Mouse (Mus musculus): Measurements from ENCODE around the gene Lcp1. TPM values are rescaled to one million over a fixed set of nuclear protein-coding genes. Genes with fewer than 3 reads are reported as not detected.
A peak's percentile ranks its signal among the peaks of the same experiment; 100 is the strongest.

Gene Lcp1
- polyA plus RNA-seq, 1 experiment from 2014 or later: 12.1 TPM

DNA sequence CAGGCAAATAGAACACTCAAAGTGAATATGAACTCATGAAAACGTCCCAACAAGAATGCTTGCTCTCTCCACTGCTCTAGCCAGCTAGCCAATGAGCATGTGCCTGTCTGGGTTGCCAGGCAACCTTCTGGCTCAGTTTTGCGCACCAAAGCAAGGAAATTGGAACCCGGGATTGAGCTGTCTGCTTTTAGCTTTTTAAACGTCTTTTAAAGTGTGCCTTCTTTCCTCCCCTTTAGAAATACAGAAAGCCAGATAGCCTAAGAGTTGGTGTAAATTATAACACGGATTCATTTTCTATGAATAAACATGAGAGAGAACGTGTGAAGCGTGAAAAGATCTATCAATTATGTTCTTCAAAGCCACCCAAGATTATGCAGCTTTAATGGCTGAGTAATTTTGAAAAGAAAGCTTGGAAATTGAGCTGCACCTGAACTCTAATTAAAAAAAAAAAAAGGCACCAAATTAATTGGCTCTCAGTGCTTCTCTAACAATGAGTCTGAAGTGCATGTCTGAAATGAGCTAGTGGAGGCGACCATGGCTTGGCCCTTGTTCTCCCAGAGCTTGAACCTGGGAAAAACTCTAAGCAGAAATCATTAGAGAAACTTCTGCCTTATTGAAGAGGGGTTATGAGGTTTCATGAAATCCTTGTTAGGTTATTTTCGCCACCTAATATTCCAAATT is 105.2 kb downstream of the Lcp1 start:
- Histone ChIP-seq H3K9ac (ENCODE audit: low read depth, low read length) (no peak overlapping the region), H3K4me2 (ENCODE audit: low read length) (peak overlapping the region; percentile 33), H3K4me1 (ENCODE audit: control insufficient read depth, insufficient read depth, low read length) (peaks cover 13% of the 10 kb centered on the region; the same call in 1 of the 2 replicates), H3K9me3 (replicated peaks; ENCODE audit: control insufficient read depth, low read length, poor library complexity, severe bottlenecking) (no peaks in the 10 kb centered on the region), H3K27ac (ENCODE audit: low read length) (peak overlapping the region; percentile 65), H3K4me3 (ENCODE audit: low read depth, low read length) (no peak overlapping the region), H3K27me3 (ENCODE audit: control insufficient read depth, insufficient read depth, low read depth, low read length) (no peaks in the 10 kb centered on the region; the same call in 1 of the 2 replicates), H3K36me3 (ENCODE audit: control insufficient read depth, insufficient read depth, low read length) (no peaks in the 10 kb centered on the region)
- WGBS: 12% methylated on average over 9 of the region's 9 CpGs
- ATAC-seq: peak; percentile 93

GRCm38 (mm10) chr14:75236636-75237003 is 105.7 kb downstream of the Lcp1 start:
- peaks cover 13% of the 10 kb centered on the region; the same call in 1 of the 2 replicates for H3K4me1 ChIP-seq (ENCODE audit: control insufficient read depth, insufficient read depth, low read length)
- H3K4me3 ChIP-seq (ENCODE audit: low read depth, low read length): no peak overlapping the region
- no peaks in the 10 kb centered on the region for H3K36me3 ChIP-seq (ENCODE audit: control insufficient read depth, insufficient read depth, low read length)
- 52% methylated on average over 4 of the region's 4 CpGs for WGBS
- no peak overlapping the region for H3K9ac ChIP-seq (ENCODE audit: low read depth, low read length)
- ATAC-seq: no peak
- H3K9me3 ChIP-seq (replicated peaks; ENCODE audit: control insufficient read depth, low read length, poor library complexity, severe bottlenecking): no peaks in the 10 kb centered on the region
- H3K27ac ChIP-seq (ENCODE audit: low read length): peak overlapping the region; percentile 59
- no peaks in the 10 kb centered on the region; the same call in 1 of the 2 replicates for H3K27me3 ChIP-seq (ENCODE audit: control insufficient read depth, insufficient read depth, low read depth, low read length)
- no peak overlapping the region for H3K4me2 ChIP-seq (ENCODE audit: low read length)

- Histone ChIP-seq H3K9ac (ENCODE audit: low read depth, low read length) (no peak overlapping the region), H3K4me1 (ENCODE audit: control insufficient read depth, insufficient read depth, low read length) (peaks cover 13% of the 10 kb centered on the region; the same call in 1 of the 2 replicates), H3K4me2 (ENCODE audit: low read length) (no peak overlapping the region), H3K4me3 (ENCODE audit: low read depth, low read length) (no peak overlapping the region), H3K27ac (ENCODE audit: low read length) (no peak overlapping the region), H3K9me3 (replicated peaks; ENCODE audit: control insufficient read depth, low read length, poor library complexity, severe bottlenecking) (no peaks in the 10 kb centered on the region), H3K27me3 (ENCODE audit: control insufficient read depth, insufficient read depth, low read depth, low read length) (no peaks in the 10 kb centered on the region; the same call in 1 of the 2 replicates), H3K36me3 (ENCODE audit: control insufficient read depth, insufficient read depth, low read length) (no peaks in the 10 kb centered on the region)
- 66% methylated on average over 8 of the region's 8 CpGs for WGBS
- ATAC-seq: no peak
Measured at GRCm38 (mm10) chr14:75237096-75237495, 106.2 kb downstream of the Lcp1 start.

GRCm38 (mm10) chr14:75238054-75238692 is 107.3 kb downstream of the Lcp1 start:
- 90% methylated on average over 6 of the region's 6 CpGs for WGBS
- no peak overlapping the region for H3K9ac ChIP-seq (ENCODE audit: low read depth, low read length)
- H3K36me3 ChIP-seq (ENCODE audit: control insufficient read depth, insufficient read depth, low read length): no peaks in the 10 kb centered on the region
- ATAC-seq: no peak
- H3K27ac ChIP-seq (ENCODE audit: low read length): no peak overlapping the region
- no peak overlapping the region for H3K4me3 ChIP-seq (ENCODE audit: low read depth, low read length)
- no peaks in the 10 kb centered on the region; the same call in 1 of the 2 replicates for H3K27me3 ChIP-seq (ENCODE audit: control insufficient read depth, insufficient read depth, low read depth, low read length)
- no peaks in the 10 kb centered on the region for H3K9me3 ChIP-seq (replicated peaks; ENCODE audit: control insufficient read depth, low read length, poor library complexity, severe bottlenecking)
- no peak overlapping the region for H3K4me2 ChIP-seq (ENCODE audit: low read length)
- peaks cover 13% of the 10 kb centered on the region; the same call in 1 of the 2 replicates for H3K4me1 ChIP-seq (ENCODE audit: control insufficient read depth, insufficient read depth, low read length)

GRCm38 (mm10) chr14:75242087-75242486 is 111.2 kb downstream of the Lcp1 start, which contains the start of gene Cpb2:
Gene Cpb2 (plus strand): TSS chr14:75242287.
- Histone ChIP-seq H3K27ac (ENCODE audit: low read length) (no peak within 1 kb of the TSS), H3K9me3 (replicated peaks; ENCODE audit: control insufficient read depth, low read length, poor library complexity, severe bottlenecking) (no peaks in the 10 kb centered on the region), H3K4me1 (ENCODE audit: control insufficient read depth, insufficient read depth, low read length) (peaks cover 1% of the 10 kb centered on the region; the same call in 1 of the 2 replicates), H3K27me3 (ENCODE audit: control insufficient read depth, insufficient read depth, low read depth, low read length) (no peaks in the 10 kb centered on the region; the same call in 1 of the 2 replicates), H3K9ac (ENCODE audit: low read depth, low read length) (no peak within 1 kb of the TSS), H3K4me3 (ENCODE audit: low read depth, low read length) (no peak within 1 kb of the TSS), H3K36me3 (ENCODE audit: control insufficient read depth, insufficient read depth, low read length) (no peaks in the 10 kb centered on the region), H3K4me2 (ENCODE audit: low read length) (no peak within 1 kb of the TSS)
- ATAC-seq: no peak
- WGBS: 93% methylated on average over 5 of the region's 5 CpGs

- Histone ChIP-seq H3K4me1 (ENCODE audit: control insufficient read depth, insufficient read depth, low read length) (no peaks in the 10 kb centered on the region), H3K36me3 (ENCODE audit: control insufficient read depth, insufficient read depth, low read length) (no peaks in the 10 kb centered on the region), H3K9ac (ENCODE audit: low read depth, low read length) (no peak overlapping the region), H3K27ac (ENCODE audit: low read length) (no peak overlapping the region), H3K27me3 (ENCODE audit: control insufficient read depth, insufficient read depth, low read depth, low read length) (no peaks in the 10 kb centered on the region), H3K4me3 (ENCODE audit: low read depth, low read length) (no peak overlapping the region), H3K9me3 (replicated peaks; ENCODE audit: control insufficient read depth, low read length, poor library complexity, severe bottlenecking) (no peaks in the 10 kb centered on the region), H3K4me2 (ENCODE audit: low read length) (no peak overlapping the region)
- WGBS: 81% methylated on average over 11 of the region's 11 CpGs
- ATAC-seq: no peak
Measured at GRCm38 (mm10) chr14:75246024-75247000, 115.4 kb downstream of the Lcp1 start.

DNA sequence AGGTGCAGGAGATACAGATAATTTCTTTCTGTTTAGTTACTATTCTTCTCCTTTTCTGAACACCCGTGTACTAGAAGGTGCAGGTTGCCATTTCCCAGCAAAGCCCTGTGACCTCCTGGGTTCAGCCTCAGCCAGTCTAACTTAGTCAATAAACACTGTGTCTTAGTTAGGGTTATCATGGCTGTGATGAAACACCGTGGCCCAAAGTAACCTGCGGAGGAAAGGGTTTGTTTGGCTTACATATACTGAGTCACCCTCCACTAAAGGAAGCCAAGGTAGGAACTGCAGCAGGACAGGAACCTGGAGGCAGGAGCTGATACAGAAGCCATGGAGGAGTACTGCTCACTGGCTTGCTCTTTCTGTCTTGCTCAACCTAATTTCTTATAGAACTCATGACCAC is 119.5 kb downstream of the Lcp1 start:
- Histone ChIP-seq H3K27ac (ENCODE audit: low read length) (no peak overlapping the region), H3K4me3 (ENCODE audit: low read depth, low read length) (no peak overlapping the region), H3K9me3 (replicated peaks; ENCODE audit: control insufficient read depth, low read length, poor library complexity, severe bottlenecking) (no peaks in the 10 kb centered on the region), H3K4me1 (ENCODE audit: control insufficient read depth, insufficient read depth, low read length) (no peaks in the 10 kb centered on the region), H3K9ac (ENCODE audit: low read depth, low read length) (no peak overlapping the region), H3K4me2 (ENCODE audit: low read length) (no peak overlapping the region), H3K27me3 (ENCODE audit: control insufficient read depth, insufficient read depth, low read depth, low read length) (no peaks in the 10 kb centered on the region), H3K36me3 (ENCODE audit: control insufficient read depth, insufficient read depth, low read length) (no peaks in the 10 kb centered on the region)
- WGBS: 91% methylated on average over 3 of the region's 3 CpGs
- no peak for ATAC-seq

- H3K36me3 ChIP-seq (ENCODE audit: control insufficient read depth, insufficient read depth, low read length): no peaks in the 10 kb centered on the region
- no peak overlapping the region for H3K4me2 ChIP-seq (ENCODE audit: low read length)
- no peak overlapping the region for H3K27ac ChIP-seq (ENCODE audit: low read length)
- no peak for ATAC-seq
- 46% methylated on average over 5 of the region's 5 CpGs for WGBS
- no peaks in the 10 kb centered on the region for H3K4me1 ChIP-seq (ENCODE audit: control insufficient read depth, insufficient read depth, low read length)
- H3K27me3 ChIP-seq (ENCODE audit: control insufficient read depth, insufficient read depth, low read depth, low read length): no peaks in the 10 kb centered on the region
- no peak overlapping the region for H3K9ac ChIP-seq (ENCODE audit: low read depth, low read length)
- no peaks in the 10 kb centered on the region for H3K9me3 ChIP-seq (replicated peaks; ENCODE audit: control insufficient read depth, low read length, poor library complexity, severe bottlenecking)
- H3K4me3 ChIP-seq (ENCODE audit: low read depth, low read length): no peak overlapping the region
Measured at GRCm38 (mm10) chr14:75256521-75256920, 125.6 kb downstream of the Lcp1 start.

Data from midbrain, embryonic 16.5 days (tissue).